Mouse (Mus musculus): ENCODE data around the gene Jmjd4. TPM values are rescaled to one million over a fixed set of nuclear protein-coding genes. Genes with fewer than 3 reads are reported as not detected.
A peak's percentile ranks its signal among the peaks of the same experiment; 100 is the strongest.

Gene Jmjd4
- polyA plus RNA-seq, 1 experiment, result 2.4 TPM

GRCm38 (mm10) chr11:59437954-59438353 is 11.9 kb upstream of the Jmjd4 start:
- Histone ChIP-seq H3K36me3 (ENCODE audit: control insufficient read depth, insufficient read depth, low read length) (peaks cover 5% of the 10 kb centered on the region; the same call in 1 of the 2 replicates), H3K27ac (ENCODE audit: insufficient read depth, low read depth, low read length) (no peak overlapping the region), H3K4me1 (ENCODE audit: control insufficient read depth, insufficient read depth, insufficient read length, low read length) (no peaks in the 10 kb centered on the region), H3K27me3 (ENCODE audit: control insufficient read depth, insufficient read depth, low read length) (no peaks in the 10 kb centered on the region; the same call in 1 of the 2 replicates), H3K4me3 (ENCODE audit: low read depth, low read length) (no peak overlapping the region)
- TF ChIP-seq CTCF (IDR thresholded peaks at IDR 0.05; ENCODE audit: extremely low read depth, insufficient read length, insufficient replicate concordance, low read depth, low read length), result no peak
- TF ChIP-seq POLR2A (IDR thresholded peaks at IDR 0.05; ENCODE audit: low read depth, low read length), result no peak
- 89% methylated on average over 12 of the region's 12 CpGs for WGBS

GRCm38 (mm10) chr11:59443102-59443501 is 6.7 kb upstream of the Jmjd4 start:
- no peak overlapping the region for H3K27ac ChIP-seq (ENCODE audit: insufficient read depth, low read depth, low read length)
- no peaks in the 10 kb centered on the region for H3K36me3 ChIP-seq (ENCODE audit: control insufficient read depth, insufficient read depth, low read length)
- TF ChIP-seq CTCF (IDR thresholded peaks at IDR 0.05; ENCODE audit: extremely low read depth, insufficient read length, insufficient replicate concordance, low read depth, low read length), result no peak
- TF ChIP-seq POLR2A (IDR thresholded peaks at IDR 0.05; ENCODE audit: low read depth, low read length), result no peak
- H3K27me3 ChIP-seq (ENCODE audit: control insufficient read depth, insufficient read depth, low read length), result no peaks in the 10 kb centered on the region; the same call in 1 of the 2 replicates
- H3K4me3 ChIP-seq (ENCODE audit: low read depth, low read length), result no peak overlapping the region
- no peaks in the 10 kb centered on the region for H3K4me1 ChIP-seq (ENCODE audit: control insufficient read depth, insufficient read depth, insufficient read length, low read length)

- Histone ChIP-seq H3K27ac (ENCODE audit: insufficient read depth, low read depth, low read length) (peak overlapping the region; percentile 46), H3K4me3 (ENCODE audit: low read depth, low read length) (peak overlapping the region; percentile 73), H3K36me3 (ENCODE audit: control insufficient read depth, insufficient read depth, low read length) (peaks cover 16% of the 10 kb centered on the region), H3K27me3 (ENCODE audit: control insufficient read depth, insufficient read depth, low read length) (no peaks in the 10 kb centered on the region), H3K4me1 (ENCODE audit: control insufficient read depth, insufficient read depth, insufficient read length, low read length) (peaks cover 8% of the 10 kb centered on the region)
- TF ChIP-seq CTCF (IDR thresholded peaks at IDR 0.05; ENCODE audit: extremely low read depth, insufficient read length, insufficient replicate concordance, low read depth, low read length) (no peak), POLR2A (IDR thresholded peaks at IDR 0.05; ENCODE audit: low read depth, low read length) (no peak)
- 1% methylated on average over 38 of the region's 38 CpGs for WGBS
Measured at GRCm38 (mm10) chr11:59450230-59450771, 456 bp downstream of the Jmjd4 start.

- peak within 1 kb of the TSS; percentile 73 for H3K4me3 ChIP-seq (ENCODE audit: low read depth, low read length)
- peak within 1 kb of the TSS; percentile 46 for H3K27ac ChIP-seq (ENCODE audit: insufficient read depth, low read depth, low read length)
- peaks cover 8% of the 10 kb centered on the region for H3K4me1 ChIP-seq (ENCODE audit: control insufficient read depth, insufficient read depth, insufficient read length, low read length)
- no peaks in the 10 kb centered on the region for H3K27me3 ChIP-seq (ENCODE audit: control insufficient read depth, insufficient read depth, low read length)
- TF ChIP-seq POLR2A (IDR thresholded peaks at IDR 0.05; ENCODE audit: low read depth, low read length) (no peak), CTCF (IDR thresholded peaks at IDR 0.05; ENCODE audit: extremely low read depth, insufficient read length, insufficient replicate concordance, low read depth, low read length) (no peak)
- H3K36me3 ChIP-seq (ENCODE audit: control insufficient read depth, insufficient read depth, low read length), result peaks cover 23% of the 10 kb centered on the region
- 68% methylated on average over 4 of the region's 4 CpGs for WGBS
Measured at GRCm38 (mm10) chr11:59451086-59451485, 1.2 kb downstream of the Jmjd4 start, which contains the start of gene Snap47. Gene Snap47 (minus strand): TSS chr11:59451186.

GRCm38 (mm10) chr11:59456346-59456745 is 6.5 kb downstream of the Jmjd4 start:
- Histone ChIP-seq H3K36me3 (ENCODE audit: control insufficient read depth, insufficient read depth, low read length) (peaks cover 25% of the 10 kb centered on the region), H3K4me1 (ENCODE audit: control insufficient read depth, insufficient read depth, insufficient read length, low read length) (no peaks in the 10 kb centered on the region), H3K27ac (ENCODE audit: insufficient read depth, low read depth, low read length) (no peak overlapping the region), H3K27me3 (ENCODE audit: control insufficient read depth, insufficient read depth, low read length) (no peaks in the 10 kb centered on the region), H3K4me3 (ENCODE audit: low read depth, low read length) (no peak overlapping the region)
- TF ChIP-seq CTCF (IDR thresholded peaks at IDR 0.05; ENCODE audit: extremely low read depth, insufficient read length, insufficient replicate concordance, low read depth, low read length) (no peak), POLR2A (IDR thresholded peaks at IDR 0.05; ENCODE audit: low read depth, low read length) (no peak)
- WGBS, result 88% methylated on average over 2 of the region's 2 CpGs

GRCm38 (mm10) chr11:59456891-59457290 is 7.0 kb downstream of the Jmjd4 start:
- Histone ChIP-seq H3K27ac (ENCODE audit: insufficient read depth, low read depth, low read length) (no peak overlapping the region), H3K4me1 (ENCODE audit: control insufficient read depth, insufficient read depth, insufficient read length, low read length) (no peaks in the 10 kb centered on the region), H3K4me3 (ENCODE audit: low read depth, low read length) (no peak overlapping the region), H3K36me3 (ENCODE audit: control insufficient read depth, insufficient read depth, low read length) (peaks cover 25% of the 10 kb centered on the region), H3K27me3 (ENCODE audit: control insufficient read depth, insufficient read depth, low read length) (no peaks in the 10 kb centered on the region)
- WGBS, result 93% methylated on average over 2 of the region's 2 CpGs
- TF ChIP-seq CTCF (IDR thresholded peaks at IDR 0.05; ENCODE audit: extremely low read depth, insufficient read length, insufficient replicate concordance, low read depth, low read length), result no peak
- no peak for TF ChIP-seq POLR2A (IDR thresholded peaks at IDR 0.05; ENCODE audit: low read depth, low read length)

GRCm38 (mm10) chr11:59458973-59459372 is 9.1 kb downstream of the Jmjd4 start:
- no peaks in the 10 kb centered on the region for H3K27me3 ChIP-seq (ENCODE audit: control insufficient read depth, insufficient read depth, low read length)
- 49% methylated on average over 5 of the region's 5 CpGs for WGBS
- no peak overlapping the region for H3K27ac ChIP-seq (ENCODE audit: insufficient read depth, low read depth, low read length)
- peaks cover 35% of the 10 kb centered on the region for H3K36me3 ChIP-seq (ENCODE audit: control insufficient read depth, insufficient read depth, low read length)
- no peak overlapping the region for H3K4me3 ChIP-seq (ENCODE audit: low read depth, low read length)
- TF ChIP-seq CTCF (IDR thresholded peaks at IDR 0.05; ENCODE audit: extremely low read depth, insufficient read length, insufficient replicate concordance, low read depth, low read length) (no peak), POLR2A (IDR thresholded peaks at IDR 0.05; ENCODE audit: low read depth, low read length) (no peak)
- no peaks in the 10 kb centered on the region for H3K4me1 ChIP-seq (ENCODE audit: control insufficient read depth, insufficient read depth, insufficient read length, low read length)
